Mouse (Mus musculus) midbrain, embryonic 14.5 days (tissue): ENCODE data around the gene Cox8b. TPM values are rescaled to one million over a fixed set of nuclear protein-coding genes. Genes with fewer than 3 reads are reported as not detected.

Source experiments
- ATAC-seq: fragments of 200-750 bp; cut with Nextera tagmentation; 2 replicates; pipeline ENCODE4 v1.8.0; 2017; ENCODE audit warnings: moderate number of reproducible peaks, moderate library complexity; ENCODE audit not compliant: low FRiP score, low TSS enrichment
- DNase-seq: peaks from one replicate; pipeline ENCODE4 v3.0.0-alpha.2; 2015
- H3K27ac ChIP-seq: fragments of 300-500 bp; sonication (generic); replicated peaks from 2 replicates; pipeline ENCODE4 v1.5.1; 2014; ENCODE audit warnings: mild to moderate bottlenecking, low read depth, low read length, moderate library complexity
- H3K27me3 ChIP-seq: fragments of 300-500 bp; sonication (generic); 2 replicates; pipeline ENCODE4 v1.6.1; 2014; ENCODE audit warnings: low read length, control low read depth, mixed read lengths; ENCODE audit not compliant: control insufficient read depth, insufficient read depth
- H3K36me3 ChIP-seq: fragments of 300-500 bp; sonication (generic); 2 replicates; pipeline ENCODE4 v1.6.1; 2014; ENCODE audit warnings: low read length, control low read depth; ENCODE audit not compliant: control insufficient read depth, insufficient read depth
- H3K4me1 ChIP-seq: fragments of 300-500 bp; sonication (generic); 2 replicates; pipeline ENCODE4 v1.6.1; 2014; ENCODE audit warnings: mild to moderate bottlenecking, antibody characterized with exemption, low read length, control low read depth; ENCODE audit not compliant: control insufficient read depth, insufficient read depth
- H3K4me2 ChIP-seq: fragments of 300-500 bp; sonication (generic); 2 replicates; pipeline ENCODE4 v1.6.1; 2014; ENCODE audit warnings: mild to moderate bottlenecking, low read length, moderate library complexity
- H3K4me3 ChIP-seq: fragments of 300-500 bp; sonication (generic); replicated peaks from 2 replicates; pipeline ENCODE4 v1.5.1; 2014; ENCODE audit warnings: low read depth, low read length
- H3K9ac ChIP-seq: fragments of 300-500 bp; sonication (generic); replicated peaks from 2 replicates; pipeline ENCODE4 v1.6.1; 2014; ENCODE audit warnings: mild to moderate bottlenecking, low read length, moderate library complexity
- H3K9me3 ChIP-seq: fragments of 300-500 bp; sonication (generic); 2 replicates; pipeline ENCODE4 v1.6.1; 2016; ENCODE audit warnings: low read length, control low read depth, mixed read lengths; ENCODE audit not compliant: control insufficient read depth
- WGBS: fragments of 180-500 bp; shearing (Covaris S2); extraction: QIAGEN DNeasy Blood & Tissue Kit; methylation state at CpG from one replicate; pipeline ENCODE4 v1.1.7; 2014; 5-methylcytosine and 5-hydroxymethylcytosine counted together
- polyA plus RNA-seq: library from polyadenylated mRNA; unstranded; fragments of >200 nt; fragmentation: Nextera tagmentation; extraction: Ambion mirVana; gene quantifications from 2 replicates; pipeline ENCODE4 v1.2.1, GENCODE M21; 2014

The Cox8b gene
- polyA plus RNA-seq, 1 experiment from 2014 or later = not detected

GRCm38 (mm10) chr7:140854483-140854882 is 45.8 kb downstream of the Cox8b start:
- 93% methylated on average over 18 of the region's 18 CpGs for WGBS
- ATAC-seq (no peak), DNase-seq (no peak)
- Histone ChIP-seq H3K4me3 (no peak overlapping the region), H3K4me2 (peak overlapping the region; percentile 92; the same call in 1 of the 2 replicates), H3K9me3 (no peaks in the 10 kb centered on the region), H3K4me1 (peaks cover 22% of the 10 kb centered on the region), H3K27me3 (no peaks in the 10 kb centered on the region), H3K36me3 (peaks cover 47% of the 10 kb centered on the region), H3K9ac (no peak overlapping the region), H3K27ac (no peak overlapping the region)

- no peaks in the 10 kb centered on the region for H3K27me3 ChIP-seq
- H3K4me3 ChIP-seq = no peak overlapping the region
- peaks cover 16% of the 10 kb centered on the region for H3K4me1 ChIP-seq
- H3K9ac ChIP-seq = no peak overlapping the region
- H3K36me3 ChIP-seq = peaks cover 37% of the 10 kb centered on the region
- no peaks in the 10 kb centered on the region for H3K9me3 ChIP-seq
- WGBS = 89% methylated on average over 9 of the region's 9 CpGs
- ATAC-seq = no peak
- no peak for DNase-seq
- H3K4me2 ChIP-seq = no peak overlapping the region
- no peak overlapping the region for H3K27ac ChIP-seq
Observed at GRCm38 (mm10) chr7:140853386-140853785, 46.9 kb downstream of the Cox8b start.

- no peak for DNase-seq
- no peak overlapping the region for H3K9ac ChIP-seq
- H3K4me3 ChIP-seq = no peak overlapping the region
- WGBS = 96% methylated on average over 4 of the region's 4 CpGs
- H3K4me2 ChIP-seq = no peak overlapping the region
- no peaks in the 10 kb centered on the region for H3K27me3 ChIP-seq
- no peak for ATAC-seq
- H3K36me3 ChIP-seq = peaks cover 35% of the 10 kb centered on the region
- H3K27ac ChIP-seq = no peak overlapping the region
- peaks cover 8% of the 10 kb centered on the region for H3K4me1 ChIP-seq
- no peaks in the 10 kb centered on the region for H3K9me3 ChIP-seq
Observed at GRCm38 (mm10) chr7:140851916-140852315, 48.3 kb downstream of the Cox8b start.

Other genes starting within 250 kb of the Cox8b start
- gene Olfr539, start 240.5 kb downstream of the Cox8b start, polyA plus RNA-seq = not detected in 2 replicates
- gene Olfr45, start 218.5 kb downstream of the Cox8b start, polyA plus RNA-seq = not detected in 2 replicates
- gene Olfr541, start 203.2 kb downstream of the Cox8b start, polyA plus RNA-seq = not detected in 2 replicates
- gene Cyp2e1, start 136.7 kb downstream of the Cox8b start, polyA plus RNA-seq = not detected in 2 replicates
- gene Syce1, start 112.6 kb downstream of the Cox8b start, polyA plus RNA-seq = 0.18 TPM in 1 of 2 replicates, not detected in the other
- 25.4 and 34.5 TPM in 2 replicates for gene Zfp941, start 78.3 kb downstream of the Cox8b start, polyA plus RNA-seq
- not detected in 2 replicates for gene Urah, start 65.4 kb downstream of the Cox8b start, polyA plus RNA-seq
- gene Scgb1c1, start 54.9 kb downstream of the Cox8b start, polyA plus RNA-seq = not detected in 2 replicates
- gene Odf3, start 52.6 kb downstream of the Cox8b start, polyA plus RNA-seq = not detected in 2 replicates
- not detected in 2 replicates for gene Gm45785, start 44.1 kb downstream of the Cox8b start, polyA plus RNA-seq
- 98.6 and 99.6 TPM in 2 replicates for gene Ric8a, start 43.5 kb downstream of the Cox8b start, polyA plus RNA-seq
- 42.8 and 54.5 TPM in 2 replicates for gene Bet1l, start 42.9 kb downstream of the Cox8b start, polyA plus RNA-seq
- 186 and 214 TPM in 2 replicates for gene Psmd13, start 18.5 kb downstream of the Cox8b start, polyA plus RNA-seq
- 33.4 and 40.0 TPM in 2 replicates for gene Sirt3, start 18.1 kb downstream of the Cox8b start, polyA plus RNA-seq
- gene Nlrp6, start 20.5 kb upstream of the Cox8b start, polyA plus RNA-seq = 0.32 and 0.89 TPM in 2 replicates
- 5.0 and 7.4 TPM in 2 replicates for gene Pgghg, start 40.9 kb upstream of the Cox8b start, polyA plus RNA-seq
- gene Ifitm5, start 49.8 kb upstream of the Cox8b start, polyA plus RNA-seq = 0.29 TPM in 1 of 2 replicates, not detected in the other
- gene Gm45717, start 55.5 kb upstream of the Cox8b start, polyA plus RNA-seq = not detected in 2 replicates
- 131 and 176 TPM in 2 replicates for gene Ifitm2, start 55.5 kb upstream of the Cox8b start, polyA plus RNA-seq
- 3.0 and 11.5 TPM in 2 replicates for gene Ifitm1, start 66.8 kb upstream of the Cox8b start, polyA plus RNA-seq
- gene Ifitm3, start 110.3 kb upstream of the Cox8b start, polyA plus RNA-seq = 18.8 and 66.5 TPM in 2 replicates
- gene Ifitm6, start 117.5 kb upstream of the Cox8b start, polyA plus RNA-seq = 0.34 and 0.35 TPM in 2 replicates
- not detected in 2 replicates for gene Gm17387, start 128.7 kb upstream of the Cox8b start, polyA plus RNA-seq
- 44.1 and 56.0 TPM in 2 replicates for gene B4galnt4, start 160.7 kb upstream of the Cox8b start, polyA plus RNA-seq
- not detected in 2 replicates for gene Pkp3, start 177.8 kb upstream of the Cox8b start, polyA plus RNA-seq
- gene Sigirr, start 200.1 kb upstream of the Cox8b start, polyA plus RNA-seq = 1.2 and 2.1 TPM in 2 replicates
- 0.14 and 0.18 TPM in 2 replicates for gene Ano9, start 217.4 kb upstream of the Cox8b start, polyA plus RNA-seq
- 69.4 and 77.6 TPM in 2 replicates for gene Ptdss2, start 221.9 kb upstream of the Cox8b start, polyA plus RNA-seq